10 mouse cellular contexts compared by ENCODE assay signal in the genomic region with DNA sequence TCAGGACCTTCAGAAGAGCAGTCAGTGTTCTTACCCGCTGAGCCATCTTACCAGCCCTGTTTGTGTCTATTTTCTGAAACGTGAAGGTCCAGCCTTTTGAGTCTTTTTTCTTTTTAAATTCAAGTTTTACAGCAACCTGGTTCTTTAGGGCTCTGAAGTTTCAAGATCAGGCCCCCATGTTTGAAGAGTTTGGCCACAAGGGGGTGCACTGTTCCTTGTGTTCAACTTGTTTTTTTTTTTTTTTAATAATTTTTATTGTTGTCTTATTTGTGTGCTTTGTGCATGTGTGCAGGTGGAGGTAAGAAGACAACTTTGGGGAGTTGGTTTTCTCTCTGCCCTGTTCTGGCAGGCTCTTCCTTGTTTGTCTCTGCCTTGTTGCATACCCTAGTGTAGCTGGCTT. TPM values are rescaled to one million over a fixed set of nuclear protein-coding genes. Genes with fewer than 3 reads are reported as not detected.
DNase-seq lines count a peak whose midpoint lies in the region; ATAC-seq lines count a peak whose summit lies in the region.
"Had no signal": no experiment of that assay in that cellular context is flagged by ENCODE, and none has a peak within 500 bp of the region (broad histone marks: within the 10 kb centered on the region; RNA-seq: fewer than 3 reads in every experiment).

No protein-coding gene starts in this region.

- no peaks in the 10 kb centered on the region for H3K36me3 ChIP-seq in hindbrain, embryonic 10.5 days
- no peaks in the 10 kb centered on the region for H3K36me3 ChIP-seq in hindbrain, embryonic 13.5 days
- H3K36me3 ChIP-seq: hindbrain, embryonic 15.5 days; stomach, embryonic 15.5 days had no signal

- ATAC-seq in hindbrain, embryonic 13.5 days (ENCODE audit: low FRiP score) = no peak
- no peak for ATAC-seq in cerebellum, adult (ENCODE audit: insufficient number of reproducible peaks, low FRiP score, low TSS enrichment)

- no peak overlapping the region for H3K4me3 ChIP-seq in hindbrain, embryonic 10.5 days
- no peak overlapping the region for H3K4me3 ChIP-seq in hindbrain, embryonic 13.5 days
- H3K4me3 ChIP-seq: hindbrain, embryonic 15.5 days; stomach, embryonic 15.5 days had no signal

- H3K27me3 ChIP-seq in hindbrain, embryonic 10.5 days (ENCODE audit: insufficient read depth, poor library complexity, severe bottlenecking) = peaks cover 5% of the 10 kb centered on the region; the same call in 1 of the 2 replicates
- no peaks in the 10 kb centered on the region for H3K27me3 ChIP-seq in hindbrain, embryonic 13.5 days
- H3K27me3 ChIP-seq: hindbrain, embryonic 15.5 days; stomach, embryonic 15.5 days had no signal

- DNase-seq in hindbrain, embryonic 10.5 days (ENCODE audit: low spot score) = peak; percentile 19
- DNase-seq in right cerebral cortex, adult 2 months (ENCODE audit: low spot score in 2 of 2) = peak; percentile 21 to 47
- no peak for DNase-seq in right cerebral cortex, postnatal 25 days
- DNase-seq in ZHBTc4 (ENCODE audit: low read depth, low spot score) = peak; percentile 52
- DNase-seq in kidney, postnatal 36 days = peak; percentile 47 to 83
- DNase-seq in frontal cortex, postnatal 36 days (ENCODE audit: low spot score in 2 of 2) = no peak

- no peak overlapping the region for H3K27ac ChIP-seq in hindbrain, embryonic 10.5 days
- H3K27ac ChIP-seq in hindbrain, embryonic 13.5 days = no peak overlapping the region
- H3K27ac ChIP-seq: hindbrain, embryonic 15.5 days; stomach, embryonic 15.5 days had no signal

- peaks cover 9% of the 10 kb centered on the region; the same call in 1 of the 2 replicates for H3K4me1 ChIP-seq in hindbrain, embryonic 10.5 days (replicated peaks)
- H3K4me1 ChIP-seq in hindbrain, embryonic 13.5 days (replicated peaks) = peaks cover 6% of the 10 kb centered on the region
- H3K4me1 ChIP-seq: stomach, embryonic 15.5 days had no signal

- no peaks in the 10 kb centered on the region for H3K9me3 ChIP-seq in hindbrain, embryonic 10.5 days
- H3K9me3 ChIP-seq in hindbrain, embryonic 13.5 days = no peaks in the 10 kb centered on the region
- H3K9me3 ChIP-seq: hindbrain, embryonic 15.5 days; stomach, embryonic 15.5 days had no signal

- no peak overlapping the region for H3K4me2 ChIP-seq in hindbrain, embryonic 13.5 days
- H3K4me2 ChIP-seq: hindbrain, embryonic 15.5 days; stomach, embryonic 15.5 days had no signal

- no peak overlapping the region for H3K9ac ChIP-seq in hindbrain, embryonic 13.5 days
- H3K9ac ChIP-seq: hindbrain, embryonic 15.5 days; stomach, embryonic 15.5 days had no signal

- 35% methylated on average over 2 of the region's 2 CpGs for WGBS in hindbrain, embryonic 10.5 days
- 26% methylated on average over 2 of the region's 2 CpGs for WGBS in hindbrain, embryonic 13.5 days

RNA-seq across cellular contexts. Expression of a gene that starts 4.5 kb away (rescaled TPM):
- 16.0 and 19.1 TPM in 2 replicates for polyA plus RNA-seq in hindbrain, embryonic 10.5 days (2016; fragmentation: Nextera tagmentation; extraction: Ambion mirVana)
- polyA plus RNA-seq in hindbrain, embryonic 13.5 days (2015; fragmentation: Nextera tagmentation; extraction: Ambion mirVana) = 18.1 and 19.8 TPM in 2 replicates

RNA-seq across cellular contexts. Expression of a gene that starts 31.1 kb away (rescaled TPM):
- 3.4 and 3.8 TPM in 2 replicates for polyA plus RNA-seq in hindbrain, embryonic 10.5 days (2016; fragmentation: Nextera tagmentation; extraction: Ambion mirVana)
- polyA plus RNA-seq in hindbrain, embryonic 13.5 days (2015; fragmentation: Nextera tagmentation; extraction: Ambion mirVana) = 2.9 and 5.0 TPM in 2 replicates

Comparison
In these comparisons a context has a peak if more than half of its experiments do, and no peak if none do; other contexts are left out.
1. DNase-seq: peak in hindbrain, embryonic 10.5 days (single experiment), right cerebral cortex, adult 2 months (2 of 2), ZHBTc4 (single experiment) and kidney, postnatal 36 days (2 of 2); none in right cerebral cortex, postnatal 25 days (single experiment) and frontal cortex, postnatal 36 days (0 of 2).